Mouse (Mus musculus) limb, embryonic 13.5 days (tissue): Measurements from ENCODE around the gene Pias3. TPM values are rescaled to one million over a fixed set of nuclear protein-coding genes. Genes with fewer than 3 reads are reported as not detected.
"Not testable (repeated sequence)": the region's sequence is repeated elsewhere in the genome, so short reads cannot be mapped to it uniquely, and the experiment has no call there.

Experiments
- ATAC-seq: fragments of 200-750 bp; cut with Nextera tagmentation; 2 replicates; pipeline ENCODE4 v1.8.0; 2017; ENCODE audit warnings: low read depth, moderate number of reproducible peaks, moderate TSS enrichment; ENCODE audit not compliant: low FRiP score
- H3K27ac ChIP-seq: fragments of 300-500 bp; sonication (generic); 2 replicates; pipeline ENCODE4 v1.5.1; 2015; ENCODE audit warnings: inconsistent platforms, mild to moderate bottlenecking, moderate library complexity
- H3K27me3 ChIP-seq: fragments of 300-500 bp; sonication (generic); 2 replicates; pipeline ENCODE4 v1.6.1; 2015; ENCODE audit warnings: mild to moderate bottlenecking, inconsistent platforms
- H3K36me3 ChIP-seq: fragments of 300-500 bp; sonication (generic); 2 replicates; pipeline ENCODE4 v1.6.1; 2015; ENCODE audit warnings: inconsistent platforms, mild to moderate bottlenecking, moderate library complexity
- H3K4me1 ChIP-seq: fragments of 300-500 bp; sonication (generic); 2 replicates; pipeline ENCODE4 v1.6.1; 2015; ENCODE audit warnings: inconsistent platforms
- H3K4me2 ChIP-seq: fragments of 300-500 bp; sonication (generic); replicated peaks from 2 replicates; pipeline ENCODE4 v1.6.1; 2015; ENCODE audit warnings: inconsistent platforms, mild to moderate bottlenecking, moderate library complexity
- H3K4me3 ChIP-seq: fragments of 300-500 bp; sonication (generic); 2 replicates; pipeline ENCODE4 v1.5.1; 2015; ENCODE audit warnings: moderate library complexity, mild to moderate bottlenecking, inconsistent platforms
- H3K9ac ChIP-seq: fragments of 300-500 bp; sonication (generic); 2 replicates; pipeline ENCODE4 v1.6.1; 2015; ENCODE audit warnings: mild to moderate bottlenecking, inconsistent platforms
- H3K9me3 ChIP-seq: fragments of 300-500 bp; sonication (generic); 2 replicates; pipeline ENCODE4 v1.6.1; 2016; ENCODE audit warnings: inconsistent platforms
- WGBS: fragments of 180-500 bp; shearing (Covaris S2); methylation state at CpG from one replicate; pipeline ENCODE4 v1.1.7; 2015; 5-methylcytosine and 5-hydroxymethylcytosine counted together
- polyA plus RNA-seq: library from polyadenylated mRNA; unstranded; fragments of >200 nt; fragmentation: Nextera tagmentation; extraction: Ambion mirVana; gene quantifications from 2 replicates; pipeline ENCODE4 v1.2.1, GENCODE M21; 2015

The Pias3 gene
- polyA plus RNA-seq, 1 experiment from 2014 or later, result 83.3 TPM

GRCm38 (mm10) chr3:96737013-96737740 lies 41.0 kb downstream of the Pias3 start:
- Histone ChIP-seq H3K4me1 (no peaks in the 10 kb centered on the region), H3K9ac (no peak overlapping the region), H3K27ac (no peak overlapping the region), H3K9me3 (no peaks in the 10 kb centered on the region), H3K27me3 (no peaks in the 10 kb centered on the region), H3K4me3 (no peak overlapping the region), H3K4me2 (no peak overlapping the region), H3K36me3 (no peaks in the 10 kb centered on the region)
- ATAC-seq, result no peak
- WGBS, result 62% methylated on average over 1 of the region's 1 CpGs

GRCm38 (mm10) chr3:96737995-96738394 lies 41.8 kb downstream of the Pias3 start:
- Histone ChIP-seq H3K4me2 (no peak overlapping the region), H3K4me1 (no peaks in the 10 kb centered on the region), H3K36me3 (no peaks in the 10 kb centered on the region), H3K9ac (no peak overlapping the region), H3K27me3 (no peaks in the 10 kb centered on the region), H3K4me3 (no peak overlapping the region), H3K27ac (no peak overlapping the region), H3K9me3 (no peaks in the 10 kb centered on the region)
- ATAC-seq, result no peak
- 80% methylated on average over 1 of the region's 1 CpGs for WGBS

- H3K9ac ChIP-seq, H3K36me3 ChIP-seq, ATAC-seq, H3K27ac ChIP-seq, H3K4me1 ChIP-seq, H3K27me3 ChIP-seq, H3K4me2 ChIP-seq, H3K4me3 ChIP-seq, H3K9me3 ChIP-seq: not testable (repeated sequence)
These were observed 44.1 kb downstream of the Pias3 start for GRCm38 (mm10) chr3:96740279-96740678.

- H3K27me3 ChIP-seq, result no peaks in the 10 kb centered on the region
- H3K27ac ChIP-seq, result no peak overlapping the region
- 92% methylated on average over 3 of the region's 3 CpGs for WGBS
- H3K4me3 ChIP-seq, result no peak overlapping the region
- no peaks in the 10 kb centered on the region; the same call in 1 of the 2 replicates for H3K36me3 ChIP-seq
- no peaks in the 10 kb centered on the region for H3K4me1 ChIP-seq
- ATAC-seq, result no peak
- no peak overlapping the region for H3K9ac ChIP-seq
- no peaks in the 10 kb centered on the region for H3K9me3 ChIP-seq
- H3K4me2 ChIP-seq, result no peak overlapping the region
These were observed 48.2 kb downstream of the Pias3 start for GRCm38 (mm10) chr3:96744348-96744747.

- Histone ChIP-seq H3K9ac (no peak overlapping the region), H3K4me3 (no peak overlapping the region), H3K27ac (no peak overlapping the region), H3K4me1 (no peaks in the 10 kb centered on the region), H3K9me3 (no peaks in the 10 kb centered on the region), H3K4me2 (no peak overlapping the region), H3K27me3 (no peaks in the 10 kb centered on the region), H3K36me3 (no peaks in the 10 kb centered on the region; the same call in 1 of the 2 replicates)
- ATAC-seq, result no peak
- 53% methylated on average over 1 of the region's 1 CpGs for WGBS
These were observed 50.6 kb downstream of the Pias3 start for GRCm38 (mm10) chr3:96746829-96747228.

Other genes with a start within 250 kb of the Pias3 start
- not detected in 2 replicates for gene BC107364, start 244.1 kb upstream of the Pias3 start, polyA plus RNA-seq
- gene Hfe2, start 171.2 kb upstream of the Pias3 start, polyA plus RNA-seq, result 10.3 and 10.6 TPM in 2 replicates
- 103 and 105 TPM in 2 replicates for gene Txnip, start 138.4 kb upstream of the Pias3 start, polyA plus RNA-seq
- 1.3 and 1.5 TPM in 2 replicates for gene Gm16253, start 119.4 kb upstream of the Pias3 start, polyA plus RNA-seq
- 48.8 and 55.6 TPM in 2 replicates for gene Polr3gl, start 102.2 kb upstream of the Pias3 start, polyA plus RNA-seq
- 3.0 and 3.1 TPM in 2 replicates for gene Ankrd34a, start 99.7 kb upstream of the Pias3 start, polyA plus RNA-seq
- gene Lix1l, start 95.2 kb upstream of the Pias3 start, polyA plus RNA-seq, result 8.4 and 8.7 TPM in 2 replicates
- gene Rbm8a, start 66.5 kb upstream of the Pias3 start, polyA plus RNA-seq, result 156 and 157 TPM in 2 replicates
- 61.8 and 63.3 TPM in 2 replicates for gene Pex11b, start 61.0 kb upstream of the Pias3 start, polyA plus RNA-seq
- gene Gm42957, start 60.9 kb upstream of the Pias3 start, polyA plus RNA-seq, result 0.23 TPM in 2 replicates
- 2.1 and 3.1 TPM in 2 replicates for gene Itga10, start 50.8 kb upstream of the Pias3 start, polyA plus RNA-seq
- gene Ankrd35, start 26.3 kb upstream of the Pias3 start, polyA plus RNA-seq, result 0.87 and 1.2 TPM in 2 replicates
- 13.8 TPM in 2 replicates for gene Nudt17, start 12.2 kb downstream of the Pias3 start, polyA plus RNA-seq
- gene Polr3c, start 31.2 kb downstream of the Pias3 start, polyA plus RNA-seq, result 33.5 and 36.4 TPM in 2 replicates
- 53.0 and 53.1 TPM in 2 replicates for gene Rnf115, start 31.3 kb downstream of the Pias3 start, polyA plus RNA-seq
- gene Pdzk1, start 132.9 kb downstream of the Pias3 start, polyA plus RNA-seq, result not detected in 2 replicates
- gene Cd160, start 133.0 kb downstream of the Pias3 start, polyA plus RNA-seq, result 0.15 and 0.27 TPM in 2 replicates
- gene Gja5, start 208.3 kb downstream of the Pias3 start, polyA plus RNA-seq, result 27.7 and 28.0 TPM in 2 replicates
- gene Gpr89, start 209.0 kb downstream of the Pias3 start, polyA plus RNA-seq, result 40.3 and 41.5 TPM in 2 replicates
- 0.03 TPM in 1 of 2 replicates, not detected in the other for gene Gja8, start 229.6 kb downstream of the Pias3 start, polyA plus RNA-seq